Mouse (Mus musculus): ENCODE data around the gene Cog1.

Gene Cog1

GRCm38 (mm10) chr11:113698013-113698545, 49.1 kb downstream of the Cog1 start:
- DNase-seq (ENCODE audit: extremely low spot score, low read depth, low spot score), result no peak

GRCm38 (mm10) chr11:113699643-113700042, 50.7 kb downstream of the Cog1 start:
- no peak for DNase-seq (ENCODE audit: extremely low spot score, low read depth, low spot score)

GRCm38 (mm10) chr11:113703758-113704157, 54.8 kb downstream of the Cog1 start:
- DNase-seq (ENCODE audit: extremely low spot score, low read depth, low spot score), result no peak

GRCm38 (mm10) chr11:113705966-113706652, 57.1 kb downstream of the Cog1 start:
- DNase-seq (ENCODE audit: extremely low spot score, low read depth, low spot score), result no peak

GRCm38 (mm10) chr11:113708629-113709213, 59.8 kb downstream of the Cog1 start:
- no peak for DNase-seq (ENCODE audit: extremely low spot score, low read depth, low spot score)

- DNase-seq (ENCODE audit: extremely low spot score, low read depth, low spot score), result no peak
These were observed 60.3 kb downstream of the Cog1 start for GRCm38 (mm10) chr11:113709272-113709671.

- DNase-seq (ENCODE audit: extremely low spot score, low read depth, low spot score), result no peak
These were observed 60.8 kb downstream of the Cog1 start, which contains the start of gene Cpsf4l for GRCm38 (mm10) chr11:113709731-113710256. Gene Cpsf4l (minus strand): TSS chr11:113710017.

GRCm38 (mm10) chr11:113710257-113710777, 61.3 kb downstream of the Cog1 start:
- peak; percentile 28 for DNase-seq (ENCODE audit: extremely low spot score, low read depth, low spot score)

GRCm38 (mm10) chr11:113711061-113711460, 62.1 kb downstream of the Cog1 start:
- DNase-seq (ENCODE audit: extremely low spot score, low read depth, low spot score), result no peak

GRCm38 (mm10) chr11:113715078-113715674, 66.2 kb downstream of the Cog1 start:
- no peak for DNase-seq (ENCODE audit: extremely low spot score, low read depth, low spot score)

GRCm38 (mm10) chr11:113716132-113716531, 67.2 kb downstream of the Cog1 start:
- no peak for DNase-seq (ENCODE audit: extremely low spot score, low read depth, low spot score)

Data from hindlimb bud, embryonic 11.5 days (tissue).